Mouse (Mus musculus) spleen, adult 2 months (tissue): ENCODE measurements at regions not wholly inside any gene's neighbourhood (a gene's known extent, or its start where the extent isn't known, plus 50 kb on each side); places are given as distances from the start of the nearest gene placed in this dataset.

Source experiments
- DNase-seq, 2 experiments: peaks; one replicate each; pipeline versions ENCODE4 v3.0.0 to v3.0.0-alpha.2; 2012 to 2021; ENCODE audit warnings: low spot score in 2 of 2, low read depth in 1 of 2
- H3K27ac ChIP-seq: fragments of 200-500 bp; 2 replicates; pipeline ENCODE4 v1.5.1; 2012; ENCODE audit warnings: low read length, inconsistent platforms; ENCODE audit not compliant: insufficient read depth
- H3K27me3 ChIP-seq: fragments of 200-500 bp; 2 replicates; pipeline ENCODE4 v1.6.1; 2012; ENCODE audit warnings: mild to moderate bottlenecking, moderate library complexity, low read length, inconsistent platforms; ENCODE audit not compliant: control insufficient read depth, insufficient read depth
- H3K36me3 ChIP-seq: fragments of 200-500 bp; 2 replicates; pipeline ENCODE4 v1.6.1; 2012; ENCODE audit warnings: mild to moderate bottlenecking, low read length, inconsistent platforms; ENCODE audit not compliant: control insufficient read depth, insufficient read depth
- H3K4me1 ChIP-seq: fragments of 200-500 bp; 2 replicates; pipeline ENCODE4 v1.6.1; 2011; ENCODE audit warnings: inconsistent platforms; ENCODE audit not compliant: control insufficient read depth, insufficient read depth, insufficient read length
- H3K4me3 ChIP-seq: fragments of 200-500 bp; 2 replicates; pipeline ENCODE4 v1.5.1; 2011; ENCODE audit warnings: mild to moderate bottlenecking, inconsistent platforms; ENCODE audit not compliant: insufficient read depth, insufficient read length; ENCODE audit errors: extremely low read depth
- CTCF ChIP-seq: fragments of 200-500 bp; IDR thresholded peaks from 2 replicates; pipeline ENCODE4 v1.5.1; 2011; ENCODE audit warnings: mild to moderate bottlenecking, inconsistent platforms; ENCODE audit not compliant: insufficient read depth, insufficient read length, insufficient replicate concordance; ENCODE audit errors: extremely low read depth
- POLR2A ChIP-seq: fragments of 200-500 bp; IDR thresholded peaks from 2 replicates; pipeline ENCODE4 v1.6.1; 2011; ENCODE audit warnings: low read depth, low read length, inconsistent platforms
- WGBS: fragments of 180-500 bp; shearing (Covaris S2); methylation state at CpG from one replicate; pipeline ENCODE4 v1.1.7; 2018; 5-methylcytosine and 5-hydroxymethylcytosine counted together

DNA sequence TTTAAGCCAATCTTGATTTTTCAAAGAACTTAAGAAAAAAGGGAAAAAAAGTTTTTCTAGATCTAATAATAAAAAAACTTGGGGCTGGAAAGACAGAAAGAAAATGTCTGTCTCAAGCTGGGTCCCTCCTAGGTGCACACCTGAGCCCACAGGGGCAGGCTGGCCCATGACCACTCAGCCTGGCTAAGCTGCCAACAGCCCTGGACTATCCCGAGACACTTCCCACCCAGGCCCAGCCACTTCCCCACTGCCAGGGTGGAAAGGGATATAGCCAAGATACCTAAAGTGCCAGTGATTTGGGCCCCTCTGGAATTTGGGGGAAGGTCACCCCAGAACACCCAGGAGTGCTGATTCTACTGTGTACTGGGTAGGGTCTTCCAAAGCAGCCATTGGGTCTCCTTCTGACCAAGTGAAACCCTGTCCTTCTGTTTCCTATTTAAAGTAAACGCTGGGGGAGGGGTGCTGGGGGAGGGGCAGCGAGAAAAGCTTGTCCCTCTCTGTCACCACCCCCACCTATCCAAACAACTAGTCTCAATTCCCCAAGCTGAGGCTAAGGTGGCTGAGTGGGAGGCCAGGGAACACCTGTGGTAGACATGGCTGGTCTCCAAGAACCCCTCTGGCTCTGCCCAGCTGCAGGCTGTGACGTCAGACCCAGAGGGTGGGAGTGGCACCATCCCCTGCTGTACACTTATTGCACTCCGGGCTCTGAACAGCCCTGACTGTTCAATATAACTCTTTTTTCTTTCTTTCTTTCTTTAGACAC is 62.6 kb downstream of the Mcfd2 start:
- no peak for TF ChIP-seq POLR2A
- no peak for TF ChIP-seq CTCF
- peak in 1 of 2 experiments; percentile 8 for DNase-seq
- Histone ChIP-seq H3K27me3 (no peaks in the 10 kb centered on the region), H3K27ac (no peak overlapping the region; the same call in 1 of the 2 replicates), H3K4me1 (peaks cover 15% of the 10 kb centered on the region), H3K36me3 (no peaks in the 10 kb centered on the region), H3K4me3 (no peak overlapping the region)
- 23% methylated on average over 5 of the region's 5 CpGs for WGBS

DNA sequence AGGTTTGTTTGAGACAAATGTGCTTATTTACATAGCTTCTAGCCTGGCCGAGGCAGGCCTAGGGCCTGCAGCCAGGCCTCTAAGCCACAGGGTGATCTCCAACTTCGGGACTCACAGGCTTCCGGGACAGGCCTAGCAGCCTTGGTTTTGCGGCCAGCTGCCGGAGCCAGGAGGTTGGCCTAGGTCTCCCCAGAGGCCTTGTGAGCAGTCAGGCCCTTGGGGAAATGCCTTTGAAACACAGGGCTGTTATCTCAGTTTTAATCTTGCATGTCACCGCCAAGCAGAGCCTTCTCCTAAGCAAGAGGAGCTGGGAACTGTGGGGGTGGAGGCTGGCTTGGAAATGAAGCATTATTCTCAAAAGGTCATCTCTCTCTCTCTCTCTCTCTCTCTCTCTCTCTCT is 63.2 kb downstream of the Mcfd2 start:
- H3K27me3 ChIP-seq, result no peaks in the 10 kb centered on the region
- no peaks in the 10 kb centered on the region for H3K36me3 ChIP-seq
- no peak overlapping the region for H3K4me3 ChIP-seq
- TF ChIP-seq POLR2A (no peak), CTCF (no peak)
- peaks cover 15% of the 10 kb centered on the region for H3K4me1 ChIP-seq
- WGBS, result 14% methylated on average over 6 of the region's 6 CpGs
- DNase-seq, result peak; percentile 30 to 59
- 0 out of 2 replicates have a peak overlapping the region, but pooled peaks have one; percentile 32 for H3K27ac ChIP-seq

DNA sequence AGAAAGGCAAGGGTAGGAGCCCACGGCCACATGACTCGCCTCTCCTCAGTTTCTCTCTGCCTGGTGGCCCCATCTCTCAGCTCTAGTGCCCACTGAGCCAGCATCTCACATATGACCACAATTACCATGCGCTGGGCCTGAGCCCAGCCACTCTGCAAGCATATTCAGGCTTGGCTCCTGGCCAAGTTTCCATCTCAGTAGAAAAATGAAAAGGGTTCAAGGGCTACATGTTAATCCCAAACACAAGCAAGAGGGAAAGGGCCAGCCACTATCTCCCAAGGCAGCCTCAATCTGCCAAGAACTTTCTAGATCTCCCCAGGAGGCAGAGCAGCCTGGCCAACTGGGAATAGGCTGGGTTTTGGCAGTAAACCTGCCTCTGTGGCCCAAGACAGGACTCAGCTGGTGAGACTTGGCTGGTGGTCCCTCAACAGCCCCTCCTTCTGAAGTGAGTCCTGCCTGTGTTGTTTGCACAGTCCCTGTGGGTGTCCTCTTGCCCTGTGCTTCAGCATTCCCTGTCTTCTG is 65.0 kb downstream of the Mcfd2 start:
- DNase-seq, result no peak
- peaks cover 15% of the 10 kb centered on the region for H3K4me1 ChIP-seq
- TF ChIP-seq CTCF (no peak), POLR2A (no peak)

DNA sequence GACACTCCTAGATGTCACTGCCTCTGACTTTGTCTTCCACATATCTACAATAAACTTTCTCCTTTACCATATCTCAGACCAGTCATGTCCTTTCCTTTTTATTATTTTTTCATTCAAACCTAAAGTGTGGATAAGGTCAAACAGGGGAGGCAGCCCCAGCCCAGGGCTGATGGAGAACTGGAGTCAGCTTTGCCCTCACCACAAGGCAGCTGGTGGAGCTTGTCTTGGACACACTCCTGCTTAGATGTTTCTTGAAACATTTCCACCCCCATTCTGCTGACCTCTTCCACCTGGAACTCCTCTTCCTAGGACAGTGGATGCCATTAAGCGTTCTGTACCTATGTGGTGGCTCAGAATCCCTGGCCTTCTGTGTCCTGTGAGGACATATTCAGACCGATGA is 65.6 kb downstream of the Mcfd2 start:
- no peak overlapping the region for H3K4me3 ChIP-seq
- 86% methylated on average over 2 of the region's 2 CpGs for WGBS
- no peak overlapping the region for H3K27ac ChIP-seq

More for the DNA sequence above, 65.0 kb downstream of the Mcfd2 start:
- Histone ChIP-seq H3K27me3 (no peaks in the 10 kb centered on the region), H3K27ac (no peak overlapping the region), H3K36me3 (no peaks in the 10 kb centered on the region), H3K4me3 (no peak overlapping the region)
- WGBS, result 40% methylated on average over 3 of the region's 3 CpGs

DNA sequence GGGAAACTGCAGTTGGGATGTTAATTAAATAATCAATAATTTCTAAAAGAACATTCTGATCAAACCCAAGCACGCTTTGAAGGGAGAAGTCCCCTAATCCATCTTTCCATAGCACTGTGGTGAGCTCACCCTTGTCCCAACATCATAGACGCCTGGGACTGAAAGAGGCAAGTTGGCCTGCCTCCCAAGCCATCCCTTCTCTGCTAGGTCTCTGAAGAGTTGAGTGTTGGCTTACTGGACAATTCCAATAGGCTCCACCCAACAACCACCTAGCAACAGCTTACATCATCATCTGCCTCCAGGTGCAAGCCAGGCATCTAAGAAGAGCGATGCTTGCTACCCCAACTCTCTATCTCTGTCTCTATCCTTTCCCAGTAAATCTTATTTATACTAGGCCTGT is 66.6 kb downstream of the Mcfd2 start:
- TF ChIP-seq CTCF (no peak), POLR2A (no peak)
- H3K27ac ChIP-seq, result no peak overlapping the region

More for the DNA sequence above, 65.6 kb downstream of the Mcfd2 start:
- Histone ChIP-seq H3K4me1 (peaks cover 15% of the 10 kb centered on the region), H3K36me3 (no peaks in the 10 kb centered on the region), H3K27me3 (no peaks in the 10 kb centered on the region)
- TF ChIP-seq POLR2A (no peak), CTCF (no peak)
- DNase-seq, result no peak

DNA sequence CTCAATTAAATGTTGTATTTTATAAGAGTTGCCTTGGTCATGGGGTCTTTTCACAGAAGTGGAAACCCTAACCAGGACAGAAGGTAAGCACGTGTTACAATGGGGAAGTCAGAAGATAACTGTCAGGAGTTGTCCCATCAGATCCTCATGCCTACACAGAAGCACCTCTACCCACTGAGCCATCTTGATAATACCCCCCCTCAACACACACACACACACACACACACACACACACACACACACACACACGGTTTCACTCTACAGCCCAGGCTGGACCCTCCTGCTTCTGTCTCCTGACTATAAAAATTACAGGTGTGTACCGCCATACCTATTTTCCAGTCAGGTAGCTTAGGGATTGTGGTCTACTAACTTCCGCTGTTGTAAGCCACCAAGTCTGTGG is 68.3 kb downstream of the Mcfd2 start:
- Histone ChIP-seq H3K27ac (no peak overlapping the region), H3K4me1 (peaks cover 2% of the 10 kb centered on the region; the same call in 1 of the 2 replicates), H3K4me3 (no peak overlapping the region), H3K36me3 (no peaks in the 10 kb centered on the region), H3K27me3 (no peaks in the 10 kb centered on the region)
- DNase-seq, result no peak
- TF ChIP-seq CTCF, result no peak
- TF ChIP-seq POLR2A, result no peak
- 76% methylated on average over 4 of the region's 4 CpGs for WGBS

More for the DNA sequence above, 66.6 kb downstream of the Mcfd2 start:
- 96% methylated on average over 3 of the region's 3 CpGs for WGBS
- Histone ChIP-seq H3K36me3 (no peaks in the 10 kb centered on the region), H3K4me1 (peaks cover 15% of the 10 kb centered on the region), H3K27me3 (no peaks in the 10 kb centered on the region), H3K4me3 (no peak overlapping the region)
- DNase-seq, result no peak

DNA sequence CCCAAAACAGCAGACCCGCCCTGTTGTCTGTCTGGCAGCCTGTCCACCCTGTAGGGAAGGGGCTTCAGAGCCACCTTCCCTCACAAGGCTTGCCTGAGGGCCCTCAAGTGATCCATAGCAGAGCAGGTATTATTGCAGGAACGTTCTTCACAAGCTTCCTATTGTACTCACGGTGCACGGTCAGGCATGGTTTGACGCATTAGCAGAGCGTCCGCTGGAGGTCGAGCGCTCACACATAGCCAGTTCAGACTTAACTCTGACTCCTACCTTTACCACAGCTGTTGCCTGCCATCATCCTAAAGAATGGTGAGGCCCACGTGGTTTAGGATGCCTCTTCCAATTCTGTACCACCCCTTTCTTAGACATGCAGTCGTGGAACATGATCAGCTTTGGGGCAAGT is 71.1 kb downstream of the Mcfd2 start:
- H3K4me1 ChIP-seq, result no peaks in the 10 kb centered on the region
- no peaks in the 10 kb centered on the region for H3K27me3 ChIP-seq
- H3K4me3 ChIP-seq, result no peak overlapping the region
- WGBS, result 83% methylated on average over 11 of the region's 11 CpGs
- no peak overlapping the region for H3K27ac ChIP-seq
- no peak for TF ChIP-seq POLR2A
- no peak for TF ChIP-seq CTCF
- no peaks in the 10 kb centered on the region for H3K36me3 ChIP-seq
- no peak for DNase-seq
